In genomic region chr1:177531791-177532190, GRCm38 (mm10) we compare ENCODE assay signal across 11 mouse cellular contexts.
A peak's percentile ranks its signal among the peaks of the same experiment; 100 is the strongest.
DNase-seq lines count a peak whose midpoint lies in the region; ATAC-seq lines count a peak whose summit lies in the region.
"Had no signal": no experiment of that assay in that cellular context is flagged by ENCODE, and none has a peak within 500 bp of the region (broad histone marks: within the 10 kb centered on the region; RNA-seq: fewer than 3 reads in every experiment).

No protein-coding gene starts in this region.

- WGBS in embryonic facial prominence, embryonic 14.5 days: 37% methylated on average over 2 of the region's 2 CpGs

- DNase-seq in embryo, embryonic 10.5 days (ENCODE audit: low spot score): peak; percentile 31
- DNase-seq in embryo, embryonic 9.5 days (ENCODE audit: extremely low spot score): no peak
- peak; percentile 41 for DNase-seq in embryonic facial prominence, embryonic 14.5 days (ENCODE audit: low spot score)
- peak; percentile 32 for DNase-seq in heart, postnatal 4 days
- DNase-seq in lung, postnatal 10 days: peak; percentile 75
- DNase-seq in layer of hippocampus, postnatal 10 days (ENCODE audit: low spot score in 2 of 2): no peak
- no peak for DNase-seq in cerebellum, postnatal 10 days
- no peak for DNase-seq in cerebellum, postnatal 25 days
- DNase-seq: B cell, adult 2 months had no signal

- no peaks in the 10 kb centered on the region for H3K36me3 ChIP-seq in embryonic facial prominence, embryonic 14.5 days (ENCODE audit: control insufficient read depth, insufficient read depth, low read length)
- H3K36me3 ChIP-seq: embryonic facial prominence, embryonic 13.5 days; liver, embryonic 15.5 days had no signal

- no peak overlapping the region for H3K4me3 ChIP-seq in embryonic facial prominence, embryonic 14.5 days (ENCODE audit: low read depth, low read length)
- H3K4me3 ChIP-seq: embryonic facial prominence, embryonic 13.5 days; liver, embryonic 15.5 days had no signal

- H3K27ac ChIP-seq in embryonic facial prominence, embryonic 14.5 days (replicated peaks; ENCODE audit: low read depth, low read length): no peak overlapping the region
- H3K27ac ChIP-seq: embryonic facial prominence, embryonic 13.5 days; liver, embryonic 15.5 days had no signal

- no peaks in the 10 kb centered on the region for H3K27me3 ChIP-seq in embryonic facial prominence, embryonic 14.5 days (replicated peaks; ENCODE audit: control insufficient read depth, insufficient read depth, low read length)
- H3K27me3 ChIP-seq: embryonic facial prominence, embryonic 13.5 days; liver, embryonic 15.5 days had no signal

- H3K4me1 ChIP-seq in embryonic facial prominence, embryonic 14.5 days (ENCODE audit: control insufficient read depth, insufficient read depth, low read length): no peaks in the 10 kb centered on the region
- H3K4me1 ChIP-seq: embryonic facial prominence, embryonic 13.5 days; liver, embryonic 15.5 days had no signal

- no peak overlapping the region for H3K4me2 ChIP-seq in embryonic facial prominence, embryonic 14.5 days (ENCODE audit: low read depth, low read length)
- H3K4me2 ChIP-seq: embryonic facial prominence, embryonic 13.5 days; liver, embryonic 15.5 days had no signal

- no peak for ATAC-seq in embryonic facial prominence, embryonic 14.5 days (ENCODE audit: low read depth)

- H3K9me3 ChIP-seq in embryonic facial prominence, embryonic 14.5 days (ENCODE audit: control insufficient read depth, low read length): no peaks in the 10 kb centered on the region
- H3K9me3 ChIP-seq: embryonic facial prominence, embryonic 13.5 days; liver, embryonic 15.5 days had no signal

- no peak overlapping the region for H3K9ac ChIP-seq in embryonic facial prominence, embryonic 14.5 days (ENCODE audit: low read depth, low read length)
- H3K9ac ChIP-seq: embryonic facial prominence, embryonic 13.5 days; liver, embryonic 15.5 days had no signal

Comparison
In these comparisons a context has a peak if more than half of its experiments do, and no peak if none do; other contexts are left out.
1. DNase-seq: peak in embryo, embryonic 10.5 days (single experiment), embryonic facial prominence, embryonic 14.5 days (single experiment), heart, postnatal 4 days (single experiment) and lung, postnatal 10 days (single experiment); none in embryo, embryonic 9.5 days (single experiment), layer of hippocampus, postnatal 10 days (0 of 2), cerebellum, postnatal 10 days (0 of 2) and cerebellum, postnatal 25 days (0 of 2).